Mouse (Mus musculus) stomach, embryonic 15.5 days (tissue): Measurements from ENCODE around the gene Adamts3. TPM values are rescaled to one million over a fixed set of nuclear protein-coding genes. Genes with fewer than 3 reads are reported as not detected.

Experiments
- ATAC-seq: fragments of 200-750 bp; cut with Nextera tagmentation; 2 replicates; pipeline ENCODE4 v1.8.0; 2017; ENCODE audit warnings: low read depth, moderate number of reproducible peaks, moderate TSS enrichment; ENCODE audit not compliant: insufficient read depth, low FRiP score
- H3K27ac ChIP-seq: fragments of 300-500 bp; sonication (generic); 2 replicates; pipeline ENCODE4 v1.5.1; 2015; ENCODE audit warnings: mild to moderate bottlenecking, inconsistent platforms
- H3K27me3 ChIP-seq: fragments of 300-500 bp; sonication (generic); replicated peaks from 2 replicates; pipeline ENCODE4 v1.6.1; 2015; ENCODE audit warnings: inconsistent platforms
- H3K36me3 ChIP-seq: fragments of 300-500 bp; sonication (generic); 2 replicates; pipeline ENCODE4 v1.6.1; 2015; ENCODE audit warnings: inconsistent platforms
- H3K4me1 ChIP-seq: fragments of 300-500 bp; sonication (generic); 2 replicates; pipeline ENCODE4 v1.6.1; 2015; ENCODE audit warnings: inconsistent platforms
- H3K4me2 ChIP-seq: fragments of 300-500 bp; sonication (generic); 2 replicates; pipeline ENCODE4 v1.6.1; 2015; ENCODE audit warnings: mild to moderate bottlenecking, inconsistent platforms
- H3K4me3 ChIP-seq: fragments of 300-500 bp; sonication (generic); replicated peaks from 2 replicates; pipeline ENCODE4 v1.5.1; 2015; ENCODE audit warnings: inconsistent platforms
- H3K9ac ChIP-seq: fragments of 300-500 bp; sonication (generic); 2 replicates; pipeline ENCODE4 v1.6.1; 2015; ENCODE audit warnings: inconsistent platforms
- H3K9me3 ChIP-seq: fragments of 300-500 bp; sonication (generic); 2 replicates; pipeline ENCODE4 v1.6.1; 2016; ENCODE audit warnings: inconsistent platforms
- WGBS: fragments of 180-500 bp; shearing (Covaris S2); methylation state at CpG from one replicate; pipeline ENCODE4 v1.1.7; 2015; 5-methylcytosine and 5-hydroxymethylcytosine counted together
- polyA plus RNA-seq: library from polyadenylated mRNA; unstranded; fragments of >200 nt; fragmentation: Nextera tagmentation; extraction: Ambion mirVana; gene quantifications from 2 replicates; pipeline ENCODE4 v1.2.1, GENCODE M21; 2015

Gene Adamts3
- polyA plus RNA-seq, 1 experiment from 2014 or later: 2.2 TPM

- 78% methylated on average over 5 of the region's 5 CpGs for WGBS
- Histone ChIP-seq H3K4me2 (no peak overlapping the region), H3K27ac (no peak overlapping the region), H3K4me1 (no peaks in the 10 kb centered on the region), H3K9me3 (no peaks in the 10 kb centered on the region), H3K36me3 (no peaks in the 10 kb centered on the region), H3K4me3 (no peak overlapping the region), H3K27me3 (no peaks in the 10 kb centered on the region), H3K9ac (no peak overlapping the region)
- ATAC-seq: no peak
Measured at GRCm38 (mm10) chr5:89747149-89747659, 135.9 kb downstream of the Adamts3 start.

GRCm38 (mm10) chr5:89745112-89745511, 138.0 kb downstream of the Adamts3 start:
- Histone ChIP-seq H3K4me1 (no peaks in the 10 kb centered on the region), H3K4me2 (no peak overlapping the region), H3K4me3 (no peak overlapping the region), H3K9ac (no peak overlapping the region), H3K27ac (no peak overlapping the region), H3K27me3 (no peaks in the 10 kb centered on the region), H3K36me3 (no peaks in the 10 kb centered on the region), H3K9me3 (no peaks in the 10 kb centered on the region)
- WGBS: 81% methylated on average over 2 of the region's 2 CpGs
- no peak for ATAC-seq

- H3K36me3 ChIP-seq: no peaks in the 10 kb centered on the region
- H3K4me3 ChIP-seq: no peak overlapping the region
- no peak overlapping the region for H3K4me2 ChIP-seq
- ATAC-seq: no peak
- no peaks in the 10 kb centered on the region for H3K27me3 ChIP-seq
- no peak overlapping the region for H3K9ac ChIP-seq
- 67% methylated on average over 2 of the region's 2 CpGs for WGBS
- H3K4me1 ChIP-seq: no peaks in the 10 kb centered on the region
- H3K27ac ChIP-seq: no peak overlapping the region
- H3K9me3 ChIP-seq: no peaks in the 10 kb centered on the region
Measured at GRCm38 (mm10) chr5:89734759-89735158, 148.4 kb downstream of the Adamts3 start.

- Histone ChIP-seq H3K36me3 (no peaks in the 10 kb centered on the region), H3K4me3 (no peak overlapping the region), H3K4me1 (no peaks in the 10 kb centered on the region), H3K9ac (no peak overlapping the region), H3K27me3 (no peaks in the 10 kb centered on the region), H3K9me3 (no peaks in the 10 kb centered on the region), H3K4me2 (no peak overlapping the region), H3K27ac (no peak overlapping the region)
- 73% methylated on average over 3 of the region's 3 CpGs for WGBS
- ATAC-seq: peak; percentile 43; the same call in 1 of the 2 replicates
Measured at GRCm38 (mm10) chr5:89730411-89730810, 152.7 kb downstream of the Adamts3 start.

GRCm38 (mm10) chr5:89728117-89728516, 155.0 kb downstream of the Adamts3 start:
- Histone ChIP-seq H3K27ac (no peak overlapping the region), H3K36me3 (no peaks in the 10 kb centered on the region), H3K4me3 (no peak overlapping the region), H3K4me1 (no peaks in the 10 kb centered on the region), H3K4me2 (no peak overlapping the region), H3K27me3 (no peaks in the 10 kb centered on the region), H3K9ac (no peak overlapping the region), H3K9me3 (no peaks in the 10 kb centered on the region)
- 72% methylated on average over 3 of the region's 3 CpGs for WGBS
- ATAC-seq: no peak

- WGBS: 80% methylated on average over 6 of the region's 6 CpGs
- no peak overlapping the region for H3K27ac ChIP-seq
- no peak overlapping the region for H3K4me2 ChIP-seq
- no peaks in the 10 kb centered on the region for H3K9me3 ChIP-seq
- H3K9ac ChIP-seq: no peak overlapping the region
- H3K27me3 ChIP-seq: no peaks in the 10 kb centered on the region
- H3K36me3 ChIP-seq: no peaks in the 10 kb centered on the region
- H3K4me3 ChIP-seq: no peak overlapping the region
- no peaks in the 10 kb centered on the region for H3K4me1 ChIP-seq
- no peak for ATAC-seq
Measured at GRCm38 (mm10) chr5:89727497-89728057, 155.6 kb downstream of the Adamts3 start.

- Histone ChIP-seq H3K9me3 (no peaks in the 10 kb centered on the region), H3K4me3 (no peak overlapping the region), H3K27ac (no peak overlapping the region), H3K27me3 (no peaks in the 10 kb centered on the region), H3K4me2 (no peak overlapping the region), H3K9ac (no peak overlapping the region), H3K4me1 (no peaks in the 10 kb centered on the region), H3K36me3 (no peaks in the 10 kb centered on the region)
- 55% methylated on average over 2 of the region's 2 CpGs for WGBS
- ATAC-seq: no peak
Measured at GRCm38 (mm10) chr5:89714552-89714951, 168.6 kb downstream of the Adamts3 start.

- no peak overlapping the region for H3K4me3 ChIP-seq
- no peaks in the 10 kb centered on the region for H3K9me3 ChIP-seq
- no peak for ATAC-seq
- H3K27ac ChIP-seq: no peak overlapping the region
- H3K4me1 ChIP-seq: no peaks in the 10 kb centered on the region
- no peaks in the 10 kb centered on the region for H3K36me3 ChIP-seq
- no peak overlapping the region for H3K4me2 ChIP-seq
- 72% methylated on average over 7 of the region's 7 CpGs for WGBS
- H3K9ac ChIP-seq: no peak overlapping the region
- no peaks in the 10 kb centered on the region for H3K27me3 ChIP-seq
Measured at GRCm38 (mm10) chr5:89711116-89711859, 171.8 kb downstream of the Adamts3 start.

- H3K4me3 ChIP-seq: no peak overlapping the region
- H3K36me3 ChIP-seq: no peaks in the 10 kb centered on the region
- ATAC-seq: peak; percentile 58; the same call in 1 of the 2 replicates
- H3K9ac ChIP-seq: no peak overlapping the region
- H3K9me3 ChIP-seq: no peaks in the 10 kb centered on the region
- 22% methylated on average over 4 of the region's 4 CpGs for WGBS
- no peaks in the 10 kb centered on the region for H3K27me3 ChIP-seq
- no peak overlapping the region for H3K27ac ChIP-seq
- no peak overlapping the region for H3K4me2 ChIP-seq
- no peaks in the 10 kb centered on the region for H3K4me1 ChIP-seq
Measured at GRCm38 (mm10) chr5:89709459-89709858, 173.7 kb downstream of the Adamts3 start.

- H3K4me2 ChIP-seq: no peak overlapping the region
- H3K9ac ChIP-seq: no peak overlapping the region
- no peak overlapping the region for H3K4me3 ChIP-seq
- H3K27me3 ChIP-seq: no peaks in the 10 kb centered on the region
- H3K36me3 ChIP-seq: no peaks in the 10 kb centered on the region
- H3K9me3 ChIP-seq: no peaks in the 10 kb centered on the region
- no peak overlapping the region for H3K27ac ChIP-seq
- no peaks in the 10 kb centered on the region for H3K4me1 ChIP-seq
- peak; percentile 43; the same call in 1 of the 2 replicates for ATAC-seq
- WGBS: 24% methylated on average over 1 of the region's 1 CpGs
Measured at GRCm38 (mm10) chr5:89704264-89704663, 178.9 kb downstream of the Adamts3 start.

- H3K27me3 ChIP-seq: no peaks in the 10 kb centered on the region
- no peaks in the 10 kb centered on the region for H3K36me3 ChIP-seq
- 73% methylated on average over 9 of the region's 9 CpGs for WGBS
- H3K27ac ChIP-seq: no peak overlapping the region
- H3K4me1 ChIP-seq: no peaks in the 10 kb centered on the region
- no peak overlapping the region for H3K4me2 ChIP-seq
- no peak; the same call in 1 of the 2 replicates for ATAC-seq
- H3K9ac ChIP-seq: no peak overlapping the region
- no peaks in the 10 kb centered on the region for H3K9me3 ChIP-seq
- H3K4me3 ChIP-seq: no peak overlapping the region
Measured at GRCm38 (mm10) chr5:89701241-89702007, 181.7 kb downstream of the Adamts3 start.

GRCm38 (mm10) chr5:89687826-89688225, 195.3 kb downstream of the Adamts3 start:
- H3K4me2 ChIP-seq: no peak overlapping the region
- H3K4me1 ChIP-seq: no peaks in the 10 kb centered on the region
- H3K4me3 ChIP-seq: no peak overlapping the region
- 95% methylated on average over 1 of the region's 1 CpGs for WGBS
- no peaks in the 10 kb centered on the region for H3K27me3 ChIP-seq
- H3K27ac ChIP-seq: no peak overlapping the region
- no peak for ATAC-seq
- no peaks in the 10 kb centered on the region for H3K36me3 ChIP-seq
- no peak overlapping the region for H3K9ac ChIP-seq
- H3K9me3 ChIP-seq: no peaks in the 10 kb centered on the region
